ENCODE assay signal across 10 mouse cellular contexts in genomic region chr6:71268929-71269685, GRCm38 (mm10). TPM values are rescaled to one million over a fixed set of nuclear protein-coding genes. Genes with fewer than 3 reads are reported as not detected.
A peak's percentile ranks its signal among the peaks of the same experiment; 100 is the strongest.
DNase-seq lines count a peak whose midpoint lies in the region; ATAC-seq and TF ChIP-seq lines count a peak whose summit lies in the region.
"Had no signal": no experiment of that assay in that cellular context is flagged by ENCODE, and none has a peak within 500 bp of the region (broad histone marks: within the 10 kb centered on the region; RNA-seq: fewer than 3 reads in every experiment).

No protein-coding gene starts in this region.

- H3K4me2 ChIP-seq in midbrain, embryonic 14.5 days (ENCODE audit: low read length) = no peak overlapping the region
- no peak overlapping the region for H3K4me2 ChIP-seq in intestine, postnatal 0 days (replicated peaks; ENCODE audit: low read depth)
- H3K4me2 ChIP-seq in forebrain, embryonic 12.5 days = no peak overlapping the region
- H3K4me2 ChIP-seq: hindbrain, embryonic 15.5 days had no signal

- TF ChIP-seq CTCF in intestine, postnatal 0 days (IDR thresholded peaks at IDR 0.05; ENCODE audit: low read depth) = peak; percentile 73

- DNase-seq in embryo, embryonic 10 days (ENCODE audit: low spot score) = peak; percentile 59
- no peak for DNase-seq in embryo, embryonic 9.5 days (ENCODE audit: extremely low spot score)
- DNase-seq in midbrain, embryonic 14.5 days = peak; percentile 24
- no peak for DNase-seq in midbrain, embryonic 10.5 days (ENCODE audit: low spot score)
- peak; percentile 44 to 45 for DNase-seq in thymus, postnatal 36 days
- no peak for DNase-seq in layer of hippocampus, adult 8-10 months (ENCODE audit: low spot score in 2 of 2)

- no peaks in the 10 kb centered on the region for H3K27me3 ChIP-seq in midbrain, embryonic 14.5 days (ENCODE audit: control insufficient read depth, insufficient read depth, low read length)
- H3K27me3 ChIP-seq in midbrain, embryonic 10.5 days (ENCODE audit: low read depth, poor library complexity, severe bottlenecking) = no peaks in the 10 kb centered on the region
- no peaks in the 10 kb centered on the region for H3K27me3 ChIP-seq in intestine, postnatal 0 days (replicated peaks; ENCODE audit: control insufficient read depth, insufficient read depth, low read length)
- no peaks in the 10 kb centered on the region for H3K27me3 ChIP-seq in forebrain, embryonic 12.5 days
- H3K27me3 ChIP-seq: hindbrain, embryonic 15.5 days had no signal

- H3K27ac ChIP-seq in midbrain, embryonic 14.5 days (replicated peaks; ENCODE audit: low read depth, low read length) = no peak overlapping the region
- H3K27ac ChIP-seq in midbrain, embryonic 10.5 days (replicated peaks) = no peak overlapping the region
- peak overlapping the region; percentile 50; the same call in 1 of the 2 replicates for H3K27ac ChIP-seq in intestine, postnatal 0 days (ENCODE audit: low read depth, low read length)
- no peak overlapping the region for H3K27ac ChIP-seq in forebrain, embryonic 12.5 days
- H3K27ac ChIP-seq: hindbrain, embryonic 15.5 days had no signal

- no peaks in the 10 kb centered on the region for H3K9me3 ChIP-seq in midbrain, embryonic 14.5 days (ENCODE audit: control insufficient read depth, low read length)
- H3K9me3 ChIP-seq in midbrain, embryonic 10.5 days (replicated peaks) = no peaks in the 10 kb centered on the region
- no peaks in the 10 kb centered on the region for H3K9me3 ChIP-seq in intestine, postnatal 0 days (ENCODE audit: control insufficient read depth)
- H3K9me3 ChIP-seq in forebrain, embryonic 12.5 days = no peaks in the 10 kb centered on the region
- H3K9me3 ChIP-seq: hindbrain, embryonic 15.5 days had no signal

- H3K4me1 ChIP-seq in midbrain, embryonic 14.5 days (ENCODE audit: control insufficient read depth, insufficient read depth, low read length) = peaks cover 8% of the 10 kb centered on the region
- peaks cover 19% of the 10 kb centered on the region for H3K4me1 ChIP-seq in midbrain, embryonic 10.5 days
- H3K4me1 ChIP-seq in intestine, postnatal 0 days (replicated peaks; ENCODE audit: control insufficient read depth, insufficient read depth, low read length) = 0 out of 2 replicates have a peak, but pooled peaks cover 4% of the 10 kb centered on the region
- H3K4me1 ChIP-seq in forebrain, embryonic 12.5 days = peaks cover 16% of the 10 kb centered on the region

- H3K4me3 ChIP-seq in midbrain, embryonic 14.5 days (replicated peaks; ENCODE audit: low read depth, low read length) = no peak overlapping the region
- no peak overlapping the region for H3K4me3 ChIP-seq in midbrain, embryonic 10.5 days
- H3K4me3 ChIP-seq in intestine, postnatal 0 days (ENCODE audit: low read depth, low read length) = no peak overlapping the region
- H3K4me3 ChIP-seq in forebrain, embryonic 12.5 days (replicated peaks) = no peak overlapping the region
- H3K4me3 ChIP-seq: hindbrain, embryonic 15.5 days had no signal

- ATAC-seq in midbrain, embryonic 14.5 days (ENCODE audit: low FRiP score, low TSS enrichment) = no peak
- ATAC-seq in intestine, postnatal 0 days = no peak
- no peak for ATAC-seq in forebrain, embryonic 12.5 days (ENCODE audit: low FRiP score)

- 66% methylated on average over 7 of the region's 7 CpGs for WGBS in midbrain, embryonic 14.5 days
- 69% methylated on average over 7 of the region's 7 CpGs for WGBS in midbrain, embryonic 10.5 days
- 53% methylated on average over 7 of the region's 7 CpGs for WGBS in intestine, postnatal 0 days
- 71% methylated on average over 7 of the region's 7 CpGs for WGBS in forebrain, embryonic 12.5 days

- H3K9ac ChIP-seq in midbrain, embryonic 14.5 days (replicated peaks; ENCODE audit: low read length) = no peak overlapping the region
- H3K9ac ChIP-seq in intestine, postnatal 0 days (ENCODE audit: low read depth, low read length) = no peak overlapping the region
- H3K9ac ChIP-seq in forebrain, embryonic 12.5 days = no peak overlapping the region
- H3K9ac ChIP-seq: hindbrain, embryonic 15.5 days had no signal

- no peaks in the 10 kb centered on the region for H3K36me3 ChIP-seq in midbrain, embryonic 14.5 days (ENCODE audit: control insufficient read depth, insufficient read depth, low read length)
- H3K36me3 ChIP-seq in midbrain, embryonic 10.5 days = no peaks in the 10 kb centered on the region
- H3K36me3 ChIP-seq in intestine, postnatal 0 days (ENCODE audit: control insufficient read depth, insufficient read depth) = no peaks in the 10 kb centered on the region
- H3K36me3 ChIP-seq in forebrain, embryonic 12.5 days (replicated peaks) = no peaks in the 10 kb centered on the region
- H3K36me3 ChIP-seq: hindbrain, embryonic 15.5 days had no signal

RNA-seq across cellular contexts. Expression of gene Krcc1, which starts 2.4 kb away (rescaled TPM):
- 17.0 and 19.0 TPM in 2 replicates for polyA plus RNA-seq in midbrain, embryonic 14.5 days (2014; fragmentation: Nextera tagmentation; extraction: Ambion mirVana)
- polyA plus RNA-seq in midbrain, embryonic 10.5 days (2016; fragmentation: Nextera tagmentation; extraction: Ambion mirVana) = 32.2 and 34.2 TPM in 2 replicates
- 109 and 111 TPM in 2 replicates for polyA plus RNA-seq in intestine, postnatal 0 days (2015; fragmentation: Nextera tagmentation; extraction: Ambion mirVana)
- polyA plus RNA-seq in forebrain, embryonic 12.5 days (2016; fragmentation: Nextera tagmentation; extraction: Ambion mirVana) = 27.3 and 27.9 TPM in 2 replicates
- total RNA-seq in layer of hippocampus, adult 8-10 months (2022) = 10 to 100 TPM; 15.5 to 22.7 (median 17.5) TPM

RNA-seq across cellular contexts. Expression of gene Smyd1, which starts 52.9 kb away (rescaled TPM):
- 0.18 and 0.23 TPM in 2 replicates for polyA plus RNA-seq in midbrain, embryonic 14.5 days (2014; fragmentation: Nextera tagmentation; extraction: Ambion mirVana)
- polyA plus RNA-seq in midbrain, embryonic 10.5 days (2016; fragmentation: Nextera tagmentation; extraction: Ambion mirVana) = 0.21 TPM in 1 of 2 replicates, not detected in the other
- 0.08 and 0.13 TPM in 2 replicates for polyA plus RNA-seq in intestine, postnatal 0 days (2015; fragmentation: Nextera tagmentation; extraction: Ambion mirVana)
- polyA plus RNA-seq in forebrain, embryonic 12.5 days (2016; fragmentation: Nextera tagmentation; extraction: Ambion mirVana) = 0.18 TPM in 2 replicates
- 1 to 10 TPM in 1 of 4 experiments, under 1 TPM in 3; 0.36 to 1.4 (median 0.62) TPM for total RNA-seq in layer of hippocampus, adult 8-10 months (2022)
- total RNA-seq: neutrophil, adult 5-6 weeks had no signal

RNA-seq across cellular contexts. Expression of gene Cd8b1, which starts 53.5 kb away (rescaled TPM):
- polyA plus RNA-seq in midbrain, embryonic 14.5 days (2014; fragmentation: Nextera tagmentation; extraction: Ambion mirVana) = not detected in 2 replicates
- 0.10 and 0.17 TPM in 2 replicates for polyA plus RNA-seq in midbrain, embryonic 10.5 days (2016; fragmentation: Nextera tagmentation; extraction: Ambion mirVana)
- 0.08 and 0.16 TPM in 2 replicates for polyA plus RNA-seq in intestine, postnatal 0 days (2015; fragmentation: Nextera tagmentation; extraction: Ambion mirVana)
- not detected in 2 replicates for polyA plus RNA-seq in forebrain, embryonic 12.5 days (2016; fragmentation: Nextera tagmentation; extraction: Ambion mirVana)
- not detected for total RNA-seq in layer of hippocampus, adult 8-10 months (2022)
- polyA plus RNA-seq: hindbrain, embryonic 15.5 days had no signal

Comparison
In these comparisons a context has a peak if more than half of its experiments do, and no peak if none do; other contexts are left out.
1. DNase-seq: peak in embryo, embryonic 10 days (single experiment), midbrain, embryonic 14.5 days (single experiment) and thymus, postnatal 36 days (2 of 2); none in embryo, embryonic 9.5 days (single experiment), midbrain, embryonic 10.5 days (single experiment) and layer of hippocampus, adult 8-10 months (0 of 2).